Mouse (Mus musculus) lung, embryonic 15.5 days (tissue): ENCODE measurements around the gene Alkbh2. TPM values are rescaled to one million over a fixed set of nuclear protein-coding genes. Genes with fewer than 3 reads are reported as not detected.

Source experiments
- ATAC-seq: fragments of 200-750 bp; cut with Nextera tagmentation; 2 replicates; pipeline ENCODE4 v1.8.0; 2017; ENCODE audit warnings: moderate number of reproducible peaks, borderline replicate concordance; ENCODE audit not compliant: low FRiP score, low TSS enrichment; ENCODE audit errors: extremely low read depth
- H3K27ac ChIP-seq: fragments of 300-500 bp; sonication (generic); 2 replicates; pipeline ENCODE4 v1.5.1; 2015; ENCODE audit warnings: moderate library complexity, mild to moderate bottlenecking, inconsistent platforms
- H3K27me3 ChIP-seq: fragments of 300-500 bp; sonication (generic); 2 replicates; pipeline ENCODE4 v1.6.1; 2015; ENCODE audit warnings: inconsistent platforms
- H3K36me3 ChIP-seq: fragments of 300-500 bp; sonication (generic); 2 replicates; pipeline ENCODE4 v1.6.1; 2015; ENCODE audit warnings: inconsistent platforms
- H3K4me1 ChIP-seq: fragments of 300-500 bp; sonication (generic); 2 replicates; pipeline ENCODE4 v1.6.1; 2015; ENCODE audit warnings: inconsistent platforms
- H3K4me2 ChIP-seq: fragments of 300-500 bp; sonication (generic); 2 replicates; pipeline ENCODE4 v1.6.1; 2015; ENCODE audit warnings: inconsistent platforms, mild to moderate bottlenecking, moderate library complexity
- H3K4me3 ChIP-seq: fragments of 300-500 bp; sonication (generic); 2 replicates; pipeline ENCODE4 v1.5.1; 2015; ENCODE audit warnings: mild to moderate bottlenecking, inconsistent platforms
- H3K9ac ChIP-seq: fragments of 300-500 bp; sonication (generic); 2 replicates; pipeline ENCODE4 v1.6.1; 2015; ENCODE audit warnings: inconsistent platforms
- H3K9me3 ChIP-seq: fragments of 300-500 bp; sonication (generic); 2 replicates; pipeline ENCODE4 v1.6.1; 2016; ENCODE audit warnings: inconsistent platforms
- WGBS: fragments of 180-500 bp; shearing (Covaris S2); methylation state at CpG from one replicate; pipeline ENCODE4 v1.1.7; 2015; 5-methylcytosine and 5-hydroxymethylcytosine counted together
- polyA plus RNA-seq: library from polyadenylated mRNA; unstranded; fragments of >200 nt; fragmentation: Nextera tagmentation; extraction: Ambion mirVana; gene quantifications from 2 replicates; pipeline ENCODE4 v1.2.1, GENCODE M21; 2015

Alkbh2 gene
- polyA plus RNA-seq, 1 experiment from 2014 or later = 10.3 TPM

DNA sequence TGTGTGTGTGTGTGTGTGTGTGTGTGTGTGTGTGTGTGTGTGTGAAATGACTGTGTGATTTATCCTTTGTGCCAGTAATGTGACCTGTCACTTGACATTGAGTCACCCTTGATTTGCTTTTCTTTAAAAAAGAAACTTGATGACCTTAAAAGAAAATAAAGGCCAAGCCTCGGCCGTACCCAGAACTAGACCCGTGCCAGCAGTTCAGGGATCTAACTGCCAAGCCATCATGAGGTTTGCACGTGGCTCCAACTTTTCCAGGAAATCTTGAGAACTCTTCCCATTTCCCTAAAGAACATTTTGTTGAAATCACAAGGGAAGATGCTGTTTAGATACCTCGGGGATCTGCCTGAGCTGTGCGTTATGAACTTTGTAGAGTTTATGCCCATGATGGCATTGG, 33.4 kb upstream of the Alkbh2 start:
- no peak overlapping the region for H3K9ac ChIP-seq
- no peak overlapping the region for H3K27ac ChIP-seq
- no peaks in the 10 kb centered on the region for H3K36me3 ChIP-seq
- 72% methylated on average over 6 of the region's 6 CpGs for WGBS
- no peaks in the 10 kb centered on the region for H3K27me3 ChIP-seq
- no peaks in the 10 kb centered on the region for H3K9me3 ChIP-seq
- no peaks in the 10 kb centered on the region for H3K4me1 ChIP-seq
- H3K4me2 ChIP-seq = no peak overlapping the region
- H3K4me3 ChIP-seq = no peak overlapping the region
- ATAC-seq = no peak

DNA sequence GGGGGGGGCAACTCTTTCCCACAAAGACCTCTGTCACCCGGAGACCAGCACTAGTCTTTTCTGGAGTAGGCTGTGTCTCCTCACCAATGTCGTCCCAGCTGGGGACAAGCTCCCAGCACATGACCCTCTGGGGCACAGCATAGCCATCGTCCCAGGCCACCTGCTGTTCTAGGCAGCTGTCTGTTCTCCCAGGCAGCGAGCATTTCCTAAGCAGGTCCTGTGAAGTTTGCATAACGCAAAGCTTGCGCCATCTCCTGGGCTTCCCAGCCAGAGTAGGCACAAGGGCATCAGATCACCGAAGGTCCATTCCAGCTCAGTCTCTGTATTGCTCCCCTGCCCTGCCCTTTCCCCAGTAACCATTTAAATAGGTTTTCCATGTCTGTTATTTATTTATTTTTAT, 29.2 kb upstream of the Alkbh2 start:
- Histone ChIP-seq H3K36me3 (no peaks in the 10 kb centered on the region), H3K9me3 (no peaks in the 10 kb centered on the region), H3K4me2 (no peak overlapping the region), H3K27ac (no peak overlapping the region), H3K4me3 (no peak overlapping the region), H3K9ac (no peak overlapping the region), H3K4me1 (0 out of 2 replicates have a peak, but pooled peaks cover 3% of the 10 kb centered on the region), H3K27me3 (no peaks in the 10 kb centered on the region)
- no peak for ATAC-seq
- 51% methylated on average over 7 of the region's 7 CpGs for WGBS

DNA sequence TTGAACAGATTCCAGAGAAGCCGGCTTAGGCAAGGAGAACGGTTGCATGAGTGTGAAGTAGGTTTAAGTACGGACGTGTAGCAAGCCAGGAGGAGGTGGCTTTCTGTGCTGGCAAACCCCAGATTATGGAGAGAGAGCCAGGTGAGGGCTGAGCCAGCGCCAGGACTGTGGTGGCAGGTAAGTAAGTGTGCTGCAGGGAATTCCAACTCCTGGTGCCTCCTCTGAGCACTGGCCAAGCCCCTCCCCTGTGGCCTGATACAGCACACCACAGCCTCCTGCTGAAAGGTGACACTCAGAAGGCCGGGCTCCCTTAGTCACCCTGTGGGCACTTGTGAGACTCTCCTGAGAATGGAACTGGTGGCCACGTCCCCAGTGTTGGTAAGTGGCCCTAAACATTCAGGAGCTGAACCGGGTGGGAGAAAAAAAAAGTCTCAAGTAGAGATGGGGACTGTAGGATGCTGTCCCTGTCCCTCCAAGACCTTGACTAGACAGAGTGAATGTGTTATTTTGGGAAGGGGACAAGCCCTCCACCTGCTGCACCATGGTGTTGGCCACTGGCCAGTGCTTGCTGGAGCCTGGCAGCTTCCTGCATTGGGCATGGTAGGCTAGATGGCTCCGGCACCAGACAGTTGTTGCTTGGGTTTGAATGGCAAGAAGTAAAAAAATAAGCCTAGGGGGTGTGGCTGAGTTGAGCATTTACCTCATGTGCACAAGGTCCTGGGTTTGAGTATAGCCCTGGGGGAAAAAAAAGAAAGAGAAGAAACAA, 27.3 kb upstream of the Alkbh2 start:
- H3K4me3 ChIP-seq = no peak overlapping the region
- no peaks in the 10 kb centered on the region for H3K27me3 ChIP-seq
- no peak overlapping the region; the same call in 1 of the 2 replicates for H3K9ac ChIP-seq
- H3K9me3 ChIP-seq = no peaks in the 10 kb centered on the region
- H3K4me2 ChIP-seq = no peak overlapping the region
- 0 out of 2 replicates have a peak, but pooled peaks cover 3% of the 10 kb centered on the region for H3K4me1 ChIP-seq
- no peaks in the 10 kb centered on the region for H3K36me3 ChIP-seq
- 30% methylated on average over 9 of the region's 9 CpGs for WGBS
- ATAC-seq = peak; percentile 72
- H3K27ac ChIP-seq = peak overlapping the region; percentile 7; the same call in 1 of the 2 replicates

DNA sequence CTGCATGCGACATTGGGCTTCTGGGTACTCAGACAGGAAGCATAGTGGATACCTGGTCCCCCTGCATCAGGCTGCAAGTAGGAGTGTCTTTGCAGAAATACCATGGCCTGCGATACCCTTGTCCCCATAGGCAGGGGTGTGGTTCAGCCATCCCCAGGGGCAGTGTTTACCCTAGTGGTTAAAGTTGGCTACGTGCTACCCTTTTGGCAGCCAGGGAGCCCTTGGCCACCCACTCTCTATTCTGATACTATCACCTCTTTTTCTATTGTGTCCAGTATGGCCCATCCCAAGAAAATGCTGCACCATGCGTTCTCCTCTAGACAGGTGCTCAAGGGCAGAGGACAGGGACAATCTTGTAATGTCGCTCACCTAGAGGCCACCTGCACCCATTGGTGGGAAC, 26.7 kb upstream of the Alkbh2 start:
- Histone ChIP-seq H3K4me2 (no peak overlapping the region), H3K4me1 (0 out of 2 replicates have a peak, but pooled peaks cover 3% of the 10 kb centered on the region), H3K9me3 (no peaks in the 10 kb centered on the region), H3K4me3 (no peak overlapping the region), H3K36me3 (no peaks in the 10 kb centered on the region), H3K9ac (no peak overlapping the region), H3K27ac (peak overlapping the region; percentile 7; the same call in 1 of the 2 replicates), H3K27me3 (no peaks in the 10 kb centered on the region)
- 64% methylated on average over 5 of the region's 5 CpGs for WGBS
- no peak for ATAC-seq

DNA sequence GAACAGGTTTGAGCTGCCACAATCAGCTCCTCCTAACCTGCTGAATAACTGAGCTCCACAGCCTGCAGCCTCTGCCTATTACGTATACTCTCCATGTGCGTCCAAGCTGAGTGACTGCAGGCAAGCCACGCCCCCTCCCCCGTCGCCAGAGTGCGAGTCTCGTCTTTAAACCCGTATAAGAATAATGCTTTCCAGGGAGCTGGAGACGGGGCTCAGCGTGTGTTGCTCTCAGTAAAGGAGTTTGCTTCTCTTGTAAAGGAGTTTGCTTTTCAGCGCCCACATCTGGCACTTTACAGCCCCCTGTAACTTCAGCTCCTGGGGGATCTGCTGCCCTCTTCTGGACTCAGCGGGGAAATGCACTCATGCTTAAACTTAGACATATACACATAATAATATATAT, 25.5 kb upstream of the Alkbh2 start:
- no peaks in the 10 kb centered on the region for H3K27me3 ChIP-seq
- WGBS = 5% methylated on average over 12 of the region's 12 CpGs
- ATAC-seq = no peak
- no peak overlapping the region for H3K27ac ChIP-seq
- peak overlapping the region; percentile 41 for H3K4me2 ChIP-seq
- no peak overlapping the region for H3K9ac ChIP-seq
- H3K9me3 ChIP-seq = no peaks in the 10 kb centered on the region
- H3K4me1 ChIP-seq = 0 out of 2 replicates have a peak, but pooled peaks cover 3% of the 10 kb centered on the region
- no peaks in the 10 kb centered on the region for H3K36me3 ChIP-seq
- peak overlapping the region; percentile 28 for H3K4me3 ChIP-seq

DNA sequence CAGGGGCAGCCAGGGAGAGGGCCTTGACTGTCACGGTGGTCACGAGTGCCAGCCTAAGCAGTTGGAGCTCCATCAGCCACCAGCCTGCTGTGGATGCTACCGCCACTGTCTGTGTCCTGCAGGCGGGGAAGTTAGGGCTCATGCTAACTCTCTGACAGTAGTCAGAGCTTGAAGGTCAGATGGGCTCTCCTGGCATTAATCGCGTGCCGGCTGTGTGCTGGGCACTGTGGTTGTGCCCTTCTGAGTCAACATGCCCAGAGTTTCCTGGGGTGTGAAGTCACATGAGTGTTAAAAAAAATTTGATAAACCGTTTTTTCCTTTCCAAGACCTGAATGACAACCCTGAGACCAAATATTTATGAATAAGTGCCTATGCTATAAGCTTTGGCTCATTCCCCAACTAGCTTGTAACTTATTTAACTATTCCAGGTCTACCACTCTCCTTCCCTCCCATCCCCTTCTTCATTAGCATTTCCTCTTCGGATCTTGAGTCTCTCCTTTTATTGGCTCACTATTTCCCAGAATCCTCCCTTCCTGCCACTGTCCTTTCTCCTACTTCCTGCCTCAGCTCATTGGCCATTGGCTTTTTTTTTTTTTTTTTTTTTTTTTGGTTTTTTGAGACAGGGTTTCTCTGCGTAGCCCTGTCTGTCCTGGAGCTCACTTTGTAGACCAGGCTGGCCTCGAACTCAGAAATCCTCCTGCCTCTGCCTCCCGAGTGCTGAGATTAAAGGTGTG, 24.5 kb upstream of the Alkbh2 start:
- H3K9me3 ChIP-seq = no peaks in the 10 kb centered on the region
- H3K4me2 ChIP-seq = no peak overlapping the region
- H3K27ac ChIP-seq = no peak overlapping the region
- no peak overlapping the region for H3K4me3 ChIP-seq
- H3K9ac ChIP-seq = no peak overlapping the region
- no peaks in the 10 kb centered on the region for H3K27me3 ChIP-seq
- no peaks in the 10 kb centered on the region for H3K36me3 ChIP-seq
- no peak for ATAC-seq
- H3K4me1 ChIP-seq = 0 out of 2 replicates have a peak, but pooled peaks cover 3% of the 10 kb centered on the region
- WGBS = 71% methylated on average over 12 of the region's 12 CpGs

DNA sequence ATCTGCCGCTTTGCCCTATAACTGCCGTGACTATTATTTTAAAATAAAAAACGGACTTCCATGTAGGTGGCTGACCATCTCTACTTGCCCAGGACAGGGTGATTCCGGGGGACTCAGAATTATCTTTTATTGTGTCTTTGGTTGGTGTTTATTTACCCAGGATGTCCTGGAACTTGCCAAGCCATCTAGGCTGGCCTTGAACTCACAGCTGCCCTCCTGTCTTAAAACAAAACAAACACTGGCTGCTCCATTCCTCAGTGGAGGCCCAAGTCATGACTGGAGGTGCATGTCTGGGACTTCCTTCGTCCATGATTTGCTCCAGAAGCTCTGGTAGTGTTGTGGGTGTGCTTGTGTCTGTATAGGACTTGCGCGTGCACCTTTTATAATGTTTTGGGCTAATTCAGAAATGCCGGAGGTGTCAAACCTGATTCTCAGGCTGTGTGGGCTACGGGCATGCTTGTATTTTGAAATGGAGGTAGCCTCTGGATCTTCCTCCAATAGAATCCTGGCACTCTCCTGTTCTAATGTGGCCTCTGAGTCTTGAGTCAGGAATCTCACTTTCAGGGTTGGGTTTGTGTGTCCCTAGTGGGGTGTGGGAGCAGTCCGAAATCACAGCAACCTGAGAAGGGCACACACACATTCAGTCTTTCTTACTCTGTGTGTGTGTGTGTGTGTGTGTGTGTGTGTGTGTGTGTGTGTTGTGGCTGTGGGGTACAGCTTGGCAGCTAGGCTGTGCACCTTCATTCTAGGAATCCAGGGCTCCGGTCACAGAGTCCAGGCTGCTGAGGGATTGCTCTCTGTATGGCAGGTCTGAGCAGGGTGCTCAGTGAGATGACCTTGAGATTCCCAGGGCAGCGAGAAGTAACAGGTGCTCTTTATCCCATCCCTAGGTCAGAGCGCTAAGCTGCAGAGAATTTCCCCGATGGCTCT, 19.3 kb upstream of the Alkbh2 start:
- H3K27me3 ChIP-seq = no peaks in the 10 kb centered on the region
- no peak for ATAC-seq
- H3K4me2 ChIP-seq = no peak overlapping the region
- H3K36me3 ChIP-seq = no peaks in the 10 kb centered on the region
- H3K4me1 ChIP-seq = peaks cover 3% of the 10 kb centered on the region; the same call in 1 of the 2 replicates
- H3K9me3 ChIP-seq = no peaks in the 10 kb centered on the region
- H3K27ac ChIP-seq = no peak overlapping the region
- H3K9ac ChIP-seq = no peak overlapping the region
- 65% methylated on average over 14 of the region's 14 CpGs for WGBS
- H3K4me3 ChIP-seq = no peak overlapping the region

DNA sequence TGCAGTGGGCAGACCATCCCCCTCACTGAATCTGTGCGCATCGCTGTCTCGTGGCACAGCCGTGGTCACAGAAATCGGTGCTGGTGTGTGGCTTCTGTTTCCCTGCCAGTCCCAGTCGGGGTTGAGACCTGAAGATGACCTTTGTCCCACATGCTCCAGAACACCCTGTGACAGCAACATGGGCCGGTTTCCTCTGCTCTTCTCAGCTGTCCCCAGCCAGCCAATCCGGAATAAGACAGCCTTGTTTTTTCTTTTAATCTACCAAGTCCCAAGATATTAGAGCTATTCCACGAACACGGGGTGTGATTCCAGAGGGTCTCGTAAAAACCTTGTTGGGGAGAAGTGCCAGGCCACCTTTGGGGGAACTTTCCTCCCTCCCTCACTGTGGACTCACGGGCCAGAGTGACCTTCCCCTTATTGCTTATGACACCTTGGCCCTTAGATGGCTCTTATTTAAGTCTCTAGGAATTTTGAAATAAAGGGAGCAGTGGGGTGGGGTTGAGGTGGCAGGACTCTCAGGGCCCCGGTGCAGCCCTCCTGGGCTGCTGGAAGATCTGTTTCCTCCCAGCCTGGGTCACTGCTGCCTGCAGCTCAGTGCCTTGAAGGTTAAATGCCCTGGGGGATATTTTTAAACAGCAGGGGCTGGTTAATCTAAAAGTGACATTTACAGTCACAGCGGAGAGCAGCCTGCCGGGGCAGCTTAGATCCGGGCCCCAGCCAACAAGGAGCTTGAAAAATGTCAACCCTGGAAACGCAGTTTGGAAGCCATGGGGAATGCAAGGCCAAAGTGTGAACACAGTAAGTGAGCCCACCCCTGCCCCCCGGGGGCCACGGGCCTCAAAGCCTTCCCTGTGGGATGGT, 18.2 kb upstream of the Alkbh2 start, which contains the start of gene Acacb:
TSS of gene Acacb (plus strand) at position 508 of the 861 bp plus-strand sequence.
- no peak for ATAC-seq
- peaks cover 3% of the 10 kb centered on the region; the same call in 1 of the 2 replicates for H3K4me1 ChIP-seq
- H3K4me3 ChIP-seq = no peak within 1 kb of the TSS
- WGBS = 35% methylated on average over 19 of the region's 19 CpGs
- H3K4me2 ChIP-seq = no peak within 1 kb of the TSS
- H3K9me3 ChIP-seq = no peaks in the 10 kb centered on the region
- no peak within 1 kb of the TSS for H3K27ac ChIP-seq
- H3K27me3 ChIP-seq = no peaks in the 10 kb centered on the region
- H3K9ac ChIP-seq = no peak within 1 kb of the TSS
- H3K36me3 ChIP-seq = no peaks in the 10 kb centered on the region

DNA sequence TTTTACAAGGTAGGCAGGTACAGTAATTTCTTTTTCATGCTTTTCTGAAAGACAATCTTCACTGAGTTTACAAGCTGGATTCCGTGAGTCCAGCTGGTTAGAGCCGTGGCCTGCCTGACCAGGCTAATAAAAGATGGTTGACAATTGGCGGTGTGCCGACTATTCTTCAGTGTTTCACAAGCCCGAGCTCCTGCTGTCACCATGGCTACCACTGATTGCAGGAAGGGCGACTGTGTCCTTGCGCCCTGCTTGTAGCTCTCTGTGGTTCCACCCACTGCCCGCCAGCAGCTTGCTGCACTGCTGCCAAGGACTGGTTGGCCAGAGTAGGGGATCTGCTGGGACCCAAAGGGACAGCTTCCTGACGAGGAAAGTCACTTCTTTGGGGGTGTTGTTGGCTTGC, 11.2 kb upstream of the Alkbh2 start:
- H3K27me3 ChIP-seq = no peaks in the 10 kb centered on the region
- H3K4me2 ChIP-seq = peak overlapping the region; percentile 9; the same call in 1 of the 2 replicates
- H3K4me3 ChIP-seq = no peak overlapping the region
- WGBS = 28% methylated on average over 9 of the region's 9 CpGs
- ATAC-seq = peak; percentile 73
- no peak overlapping the region for H3K9ac ChIP-seq
- peak overlapping the region; percentile 87 for H3K27ac ChIP-seq
- H3K36me3 ChIP-seq = peaks cover 11% of the 10 kb centered on the region
- H3K9me3 ChIP-seq = no peaks in the 10 kb centered on the region
- H3K4me1 ChIP-seq = peaks cover 22% of the 10 kb centered on the region

DNA sequence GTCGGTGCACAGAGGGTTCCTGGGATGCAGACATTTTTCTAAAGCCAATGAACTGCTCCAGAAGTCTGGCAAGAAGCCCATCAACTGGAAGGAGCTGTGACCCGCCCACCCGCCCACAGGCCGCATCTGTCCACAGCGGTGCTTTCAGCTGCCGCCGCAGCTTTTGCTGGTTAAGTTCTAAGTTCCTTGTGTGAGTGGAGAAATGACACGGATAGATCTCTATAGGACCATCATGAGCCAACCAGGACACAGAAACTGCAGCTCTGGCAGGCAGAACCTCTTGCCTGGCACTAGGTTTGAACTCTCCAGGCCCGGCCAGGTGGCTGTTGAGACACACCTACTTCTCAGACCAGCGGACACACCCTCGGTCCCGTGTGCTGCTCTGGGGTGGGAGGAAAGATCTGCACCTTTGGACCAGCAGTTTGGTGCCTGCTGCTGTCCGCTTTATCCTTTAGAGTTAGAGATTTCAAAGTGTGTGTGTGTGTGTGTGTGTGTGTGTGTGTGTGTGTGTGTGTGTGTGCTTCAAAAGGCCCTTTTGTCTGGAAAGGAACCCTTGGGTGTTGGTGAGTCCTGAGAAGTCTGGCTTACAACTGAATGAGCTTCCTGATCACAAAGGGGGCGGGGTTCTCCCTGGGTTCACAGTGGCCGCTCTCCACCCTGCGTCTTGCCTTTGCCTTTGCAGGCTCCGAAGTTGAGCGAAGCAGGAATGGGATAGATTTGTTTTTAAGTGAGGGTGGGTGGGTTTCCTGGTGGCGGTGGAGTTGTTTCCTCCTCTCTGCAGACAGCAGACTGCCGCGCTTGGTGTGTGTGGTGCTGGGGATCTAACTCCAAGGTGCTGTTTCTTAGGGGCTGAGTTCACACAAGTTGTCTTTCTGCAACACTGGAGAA, 10.5 kb upstream of the Alkbh2 start:
- Histone ChIP-seq H3K4me2 (peak overlapping the region; percentile 9; the same call in 1 of the 2 replicates), H3K9me3 (no peaks in the 10 kb centered on the region), H3K4me1 (peaks cover 24% of the 10 kb centered on the region), H3K4me3 (no peak overlapping the region), H3K36me3 (peaks cover 11% of the 10 kb centered on the region), H3K9ac (no peak overlapping the region), H3K27me3 (no peaks in the 10 kb centered on the region), H3K27ac (peak overlapping the region; percentile 87)
- WGBS = 51% methylated on average over 21 of the region's 21 CpGs
- ATAC-seq = peak; percentile 28; the same call in 1 of the 2 replicates
